Comparison of ENCODE assay signal across 9 mouse cellular contexts in genomic region chr19:21104462-21104936, GRCm38 (mm10).
DNase-seq lines count a peak whose midpoint lies in the region; ATAC-seq and TF ChIP-seq lines count a peak whose summit lies in the region.
"Had no signal": no experiment of that assay in that cellular context is flagged by ENCODE, and none has a peak within 500 bp of the region (broad histone marks: within the 10 kb centered on the region; RNA-seq: fewer than 3 reads in every experiment).

No protein-coding gene starts in this region.

- DNase-seq in kidney, adult 2 months, result peak; percentile 18
- DNase-seq in adrenal gland, postnatal 14 days, result peak; percentile 89
- DNase-seq in liver, result peak; percentile 41
- DNase-seq in right cerebral cortex, postnatal 36 days (ENCODE audit: low spot score in 2 of 2), result no peak

- peaks cover 14% of the 10 kb centered on the region for H3K4me1 ChIP-seq in kidney, adult 2 months (ENCODE audit: control insufficient read depth, insufficient read depth, low read length)
- H3K4me1 ChIP-seq in kidney, embryonic 15.5 days, result peaks cover 30% of the 10 kb centered on the region
- H3K4me1 ChIP-seq in forebrain, embryonic 12.5 days, result peaks cover 4% of the 10 kb centered on the region

- no peaks in the 10 kb centered on the region for H3K27me3 ChIP-seq in kidney, adult 2 months (replicated peaks; ENCODE audit: control insufficient read depth, insufficient read depth, low read length)
- no peaks in the 10 kb centered on the region for H3K27me3 ChIP-seq in kidney, embryonic 15.5 days
- no peaks in the 10 kb centered on the region for H3K27me3 ChIP-seq in forebrain, embryonic 12.5 days
- H3K27me3 ChIP-seq: limb, embryonic 13.5 days had no signal

- no peak overlapping the region for H3K9ac ChIP-seq in kidney, embryonic 15.5 days
- no peak overlapping the region for H3K9ac ChIP-seq in forebrain, embryonic 12.5 days
- H3K9ac ChIP-seq: limb, embryonic 13.5 days had no signal

- ATAC-seq in kidney, embryonic 15.5 days (replicated peaks; ENCODE audit: low FRiP score), result no peak; the same call in 1 of the 2 replicates
- peak; percentile 76 for ATAC-seq in neutrophil, adult 5-6 weeks (ENCODE audit: extremely low read depth, insufficient number of reproducible peaks, low FRiP score, poor library complexity, severe bottlenecking)
- no peak for ATAC-seq in forebrain, embryonic 12.5 days (ENCODE audit: low FRiP score)
- no peak for ATAC-seq in frontal cortex, adult (ENCODE audit: low TSS enrichment)

- 74% methylated on average over 8 of the region's 8 CpGs for WGBS in kidney, adult 2 months
- 85% methylated on average over 8 of the region's 8 CpGs for WGBS in kidney, embryonic 15.5 days
- 88% methylated on average over 8 of the region's 8 CpGs for WGBS in forebrain, embryonic 12.5 days

- H3K4me2 ChIP-seq in kidney, embryonic 15.5 days, result no peak overlapping the region
- H3K4me2 ChIP-seq in forebrain, embryonic 12.5 days, result no peak overlapping the region
- H3K4me2 ChIP-seq: limb, embryonic 13.5 days had no signal

- TF ChIP-seq CTCF in kidney, adult 2 months (conservative IDR thresholded peaks at IDR 0.05; ENCODE audit: insufficient read depth, insufficient read length, low read depth, low read length), result no peak

- H3K27ac ChIP-seq in kidney, adult 2 months (ENCODE audit: insufficient read depth, low read depth, low read length), result no peak overlapping the region
- H3K27ac ChIP-seq in kidney, embryonic 15.5 days, result no peak overlapping the region
- no peak overlapping the region for H3K27ac ChIP-seq in forebrain, embryonic 12.5 days
- H3K27ac ChIP-seq: limb, embryonic 13.5 days had no signal

- TF ChIP-seq POLR2A in kidney, adult 2 months (IDR thresholded peaks at IDR 0.05; ENCODE audit: low read depth, low read length), result no peak

- H3K4me3 ChIP-seq in kidney, adult 2 months (ENCODE audit: insufficient read depth, low read depth, low read length), result no peak overlapping the region
- no peak overlapping the region for H3K4me3 ChIP-seq in kidney, embryonic 15.5 days (replicated peaks)
- no peak overlapping the region for H3K4me3 ChIP-seq in forebrain, embryonic 12.5 days (replicated peaks)
- H3K4me3 ChIP-seq: limb, embryonic 13.5 days had no signal

- no peaks in the 10 kb centered on the region for H3K9me3 ChIP-seq in kidney, embryonic 15.5 days (replicated peaks)
- no peaks in the 10 kb centered on the region for H3K9me3 ChIP-seq in forebrain, embryonic 12.5 days
- H3K9me3 ChIP-seq: limb, embryonic 13.5 days had no signal

- H3K36me3 ChIP-seq in kidney, adult 2 months (ENCODE audit: control insufficient read depth, insufficient read depth, low read length), result no peaks in the 10 kb centered on the region
- no peaks in the 10 kb centered on the region for H3K36me3 ChIP-seq in kidney, embryonic 15.5 days
- H3K36me3 ChIP-seq in forebrain, embryonic 12.5 days (replicated peaks), result no peaks in the 10 kb centered on the region
- H3K36me3 ChIP-seq: limb, embryonic 13.5 days had no signal

Comparison
In these comparisons a context has a peak if more than half of its experiments do, and no peak if none do; other contexts are left out.
1. DNase-seq: peak in kidney, adult 2 months (single experiment), adrenal gland, postnatal 14 days (single experiment) and liver (single experiment); none in right cerebral cortex, postnatal 36 days (0 of 2).